ENCODE assay signal across 12 mouse cellular contexts in genomic region chr19:47871515-47871914, GRCm38 (mm10). TPM values are rescaled to one million over a fixed set of nuclear protein-coding genes. Genes with fewer than 3 reads are reported as not detected.
DNase-seq lines count a peak whose midpoint lies in the region; ATAC-seq and TF ChIP-seq lines count a peak whose summit lies in the region.
"Had no signal": no experiment of that assay in that cellular context is flagged by ENCODE, and none has a peak within 500 bp of the region (broad histone marks: within the 10 kb centered on the region; RNA-seq: fewer than 3 reads in every experiment).

No protein-coding gene starts in this region.

- no peak overlapping the region for H3K4me2 ChIP-seq in liver, embryonic 12.5 days
- H3K4me2 ChIP-seq: liver, embryonic 15.5 days had no signal

- in situ Hi-C loops in Patski (cut with MboI; ENCODE audit: low pct_unique_long_range_greater_than_20kb) = no loop called here

- CTCF ChIA-PET in Patski (lab: Charles Lee) = interaction anchor here (1.9 to 3.9 kb wide), 3 partner anchors 11 to 60 kb away, joined by 6 to 24 read pairs (median 7); no protein-coding TSS in a partner anchor

- peaks cover 6% of the 10 kb centered on the region; the same call in 1 of the 2 replicates for H3K27me3 ChIP-seq in liver, adult 2 months (ENCODE audit: control insufficient read depth, insufficient read depth, low read length)
- H3K27me3 ChIP-seq in liver, embryonic 12.5 days (replicated peaks) = peaks cover 42% of the 10 kb centered on the region
- H3K27me3 ChIP-seq in Patski = peaks cover 7% of the 10 kb centered on the region

- no peak overlapping the region for H3K9ac ChIP-seq in liver, adult 2 months (ENCODE audit: low read depth, low read length)
- H3K9ac ChIP-seq in liver, embryonic 12.5 days = no peak overlapping the region
- H3K9ac ChIP-seq: liver, embryonic 15.5 days had no signal

- H3K79me2 ChIP-seq in liver, adult 2 months (ENCODE audit: control insufficient read depth, insufficient read depth, low read length) = no peaks in the 10 kb centered on the region

- no peaks in the 10 kb centered on the region for H3K4me1 ChIP-seq in liver, adult 2 months (ENCODE audit: control insufficient read depth, insufficient read depth, low read length)
- no peaks in the 10 kb centered on the region for H3K4me1 ChIP-seq in liver, embryonic 12.5 days
- H3K4me1 ChIP-seq: liver, embryonic 15.5 days had no signal

- no peaks in the 10 kb centered on the region for H3K36me3 ChIP-seq in liver, adult 2 months (ENCODE audit: control insufficient read depth, insufficient read depth, low read length)
- H3K36me3 ChIP-seq in liver, embryonic 12.5 days = no peaks in the 10 kb centered on the region
- H3K36me3 ChIP-seq: liver, embryonic 15.5 days had no signal

- H3K27ac ChIP-seq in liver, adult 2 months (replicated peaks; ENCODE audit: insufficient read depth, low read depth, low read length) = no peak overlapping the region
- H3K27ac ChIP-seq in liver, embryonic 12.5 days = no peak overlapping the region
- H3K27ac ChIP-seq: liver, embryonic 15.5 days had no signal

- WGBS in liver, adult 2 months = 42% methylated on average over 10 of the region's 10 CpGs
- 28% methylated on average over 10 of the region's 10 CpGs for WGBS in liver, embryonic 12.5 days (ENCODE audit: insufficient replicate concordance)

- POLR2A ChIA-PET in Patski (lab: Charles Lee) = no interaction called here

- no peak overlapping the region for H3K4me3 ChIP-seq in liver, adult 2 months (ENCODE audit: insufficient read depth, low read depth, low read length)
- H3K4me3 ChIP-seq in liver, embryonic 12.5 days = no peak overlapping the region
- H3K4me3 ChIP-seq: liver, embryonic 15.5 days had no signal

- H3K9me3 ChIP-seq in liver, embryonic 12.5 days (replicated peaks) = no peaks in the 10 kb centered on the region
- H3K9me3 ChIP-seq: liver, embryonic 15.5 days had no signal

- no peak for ATAC-seq in liver, embryonic 12.5 days
- no peak for ATAC-seq in Patski
- peak; percentile 77 for ATAC-seq in megakaryocyte progenitor cell, adult 5-6 weeks (replicated peaks; ENCODE audit: poor library complexity)
- ATAC-seq: forebrain, embryonic 14.5 days had no signal

- TF ChIP-seq POLR2A in liver, adult 2 months (IDR thresholded peaks at IDR 0.05; ENCODE audit: extremely low read depth, insufficient read depth, low read length) = no peak

- peak; percentile 27; the same call in 1 of the 2 replicates for TF ChIP-seq CTCF in liver, adult 2 months (IDR thresholded peaks at IDR 0.05; ENCODE audit: low read depth, low read length)
- peak; percentile 58 for TF ChIP-seq CTCF in Patski (IDR thresholded peaks at IDR 0.05)

- peak; percentile 46 to 64 for DNase-seq in cerebellum, postnatal 10 days
- no peak for DNase-seq in cerebellum, adult 18-20 months
- no peak for DNase-seq in liver, adult 2 months (ENCODE audit: extremely low read depth, low read depth, low spot score)
- DNase-seq in Patski (ENCODE audit: low read depth, low spot score) = no peak
- no peak for DNase-seq in adrenal gland, postnatal 10 days
- no peak for DNase-seq in heart, postnatal 25 days (ENCODE audit: low spot score)
- DNase-seq: cerebellum, adult 9-11 months had no signal

- intact Hi-C loops in heart, postnatal 25 days (cut with DNase I) = no loop called here

RNA-seq across cellular contexts. Expression of gene Gsto2, which starts 6.2 kb away (rescaled TPM):
- total RNA-seq in liver, adult 2 months (2014; rRNA removed) = 0.40 and 1.3 TPM in 2 replicates
- polyA plus RNA-seq in liver, adult 2 months (2012; rRNA removed) = 0.32 TPM in 2 replicates
- polyA plus RNA-seq in liver, embryonic 12.5 days (2016; fragmentation: Nextera tagmentation; extraction: Ambion mirVana) = 0.29 and 0.31 TPM in 2 replicates
- 2.0 TPM for polyA plus RNA-seq in Patski (2021)
- total RNA-seq in megakaryocyte progenitor cell, adult 5-6 weeks (2015) = not detected in 2 replicates
- total RNA-seq in megakaryocyte progenitor cell, adult 5-6 weeks (2017) = 0.34 and 0.62 TPM in 2 replicates
- total RNA-seq in adrenal gland, postnatal 10 days (2021) = 1 to 10 TPM; 2.6 to 3.7 TPM
- 1 to 10 TPM; 1.9 to 2.0 TPM for total RNA-seq in heart, postnatal 25 days (2021)

RNA-seq across cellular contexts. Expression of gene Gsto1, which starts 16.7 kb away (rescaled TPM):
- total RNA-seq in liver, adult 2 months (2014; rRNA removed) = 149 and 176 TPM in 2 replicates
- polyA plus RNA-seq in liver, adult 2 months (2012; rRNA removed) = 116 and 123 TPM in 2 replicates
- polyA plus RNA-seq in liver, embryonic 12.5 days (2016; fragmentation: Nextera tagmentation; extraction: Ambion mirVana) = 119 and 123 TPM in 2 replicates
- 86.5 TPM for polyA plus RNA-seq in Patski (2021)
- total RNA-seq in megakaryocyte progenitor cell, adult 5-6 weeks (2015) = 413 and 417 TPM in 2 replicates
- 162 and 194 TPM in 2 replicates for total RNA-seq in megakaryocyte progenitor cell, adult 5-6 weeks (2017)
- total RNA-seq in adrenal gland, postnatal 10 days (2021) = 100 to 1,000 TPM; 158 to 159 TPM
- 100 to 1,000 TPM; 165 to 166 TPM for total RNA-seq in heart, postnatal 25 days (2021)

RNA-seq across cellular contexts. Expression of gene Cfap43, which starts 47.6 kb away (rescaled TPM):
- not detected in 2 replicates for total RNA-seq in liver, adult 2 months (2014; rRNA removed)
- not detected in 2 replicates for polyA plus RNA-seq in liver, adult 2 months (2012; rRNA removed)
- 0.04 TPM in 1 of 2 replicates, not detected in the other for polyA plus RNA-seq in liver, embryonic 12.5 days (2016; fragmentation: Nextera tagmentation; extraction: Ambion mirVana)
- 0.21 TPM for polyA plus RNA-seq in Patski (2021)
- not detected in 2 replicates for total RNA-seq in megakaryocyte progenitor cell, adult 5-6 weeks (2015)
- total RNA-seq in megakaryocyte progenitor cell, adult 5-6 weeks (2017) = not detected in 2 replicates
- not detected for total RNA-seq in adrenal gland, postnatal 10 days (2021)
- total RNA-seq in heart, postnatal 25 days (2021) = under 1 TPM in 1 of 2 experiments, not detected in 1; 0.25 TPM
- polyA plus RNA-seq: spleen, adult 2 months had no signal

RNA-seq across cellular contexts. Expression of gene Itprip, which starts 47.6 kb away (rescaled TPM):
- total RNA-seq in liver, adult 2 months (2014; rRNA removed) = 0.65 and 0.94 TPM in 2 replicates
- 0.46 and 0.51 TPM in 2 replicates for polyA plus RNA-seq in liver, adult 2 months (2012; rRNA removed)
- 5.3 and 5.9 TPM in 2 replicates for polyA plus RNA-seq in liver, embryonic 12.5 days (2016; fragmentation: Nextera tagmentation; extraction: Ambion mirVana)
- 16.8 TPM for polyA plus RNA-seq in Patski (2021)
- total RNA-seq in megakaryocyte progenitor cell, adult 5-6 weeks (2015) = 10.2 and 13.1 TPM in 2 replicates
- 12.1 and 18.3 TPM in 2 replicates for total RNA-seq in megakaryocyte progenitor cell, adult 5-6 weeks (2017)
- 10 to 100 TPM; 11.7 to 14.5 TPM for total RNA-seq in adrenal gland, postnatal 10 days (2021)
- total RNA-seq in heart, postnatal 25 days (2021) = 1 to 10 TPM; 9.0 to 9.9 TPM

Comparison
In these comparisons a context has a peak if more than half of its experiments do, and no peak if none do; other contexts are left out.
1. DNase-seq: peak in cerebellum, postnatal 10 days (2 of 2); none in cerebellum, adult 18-20 months (0 of 2), liver, adult 2 months (single experiment), Patski (single experiment), adrenal gland, postnatal 10 days (single experiment) and heart, postnatal 25 days (single experiment).